Mouse (Mus musculus) left cerebral cortex, postnatal 10 days (tissue): ENCODE data around the gene Olfr1140. TPM values are rescaled to one million over a fixed set of nuclear protein-coding genes. Genes with fewer than 3 reads are reported as not detected.

Experiments used
- DNase-seq, 2 experiments: peaks; one replicate each; pipeline ENCODE4 v3.0.0; 2021 to 2022; ENCODE audit warnings: low spot score in 2 of 2, mixed read lengths in 1 of 2; ENCODE audit errors: extremely low spot score in 1 of 2
- intact Hi-C: fragments of 180-260 bp; cut with DNase I; formaldehyde crosslinking; loops from one replicate; pipeline ENCODE4 v1.15.1; 2025
- total RNA-seq, 2 experiments: library from RNA; stranded (reverse); gene quantifications; 2 replicates each; pipeline ENCODE4 v1.2.3; 2021

Olfr1140 gene
- not detected for total RNA-seq

DNA sequence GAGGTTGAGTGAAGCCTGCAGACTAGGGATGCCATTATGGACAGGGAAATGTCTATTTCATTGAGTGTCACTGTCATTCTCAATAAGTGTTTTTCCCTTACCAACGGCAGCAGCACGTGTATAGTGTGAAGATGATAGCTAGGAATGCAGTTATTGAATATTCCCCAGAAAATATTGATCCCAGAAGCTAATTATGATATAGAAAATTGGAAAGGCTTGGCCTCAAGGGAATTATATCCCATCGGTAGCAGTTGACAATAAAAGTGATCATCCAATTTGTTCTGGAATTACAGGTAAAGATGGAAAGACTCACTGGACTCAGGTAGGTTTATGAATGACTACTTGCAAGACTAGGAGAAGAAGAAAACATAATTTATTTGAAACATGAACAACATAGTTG is at the start of gene Olfr1140:
Gene Olfr1140 (plus strand): TSS at position 301 of the 400 bp plus-strand sequence.
- DNase-seq = no peak
- intact Hi-C loops = no loop called here

DNA sequence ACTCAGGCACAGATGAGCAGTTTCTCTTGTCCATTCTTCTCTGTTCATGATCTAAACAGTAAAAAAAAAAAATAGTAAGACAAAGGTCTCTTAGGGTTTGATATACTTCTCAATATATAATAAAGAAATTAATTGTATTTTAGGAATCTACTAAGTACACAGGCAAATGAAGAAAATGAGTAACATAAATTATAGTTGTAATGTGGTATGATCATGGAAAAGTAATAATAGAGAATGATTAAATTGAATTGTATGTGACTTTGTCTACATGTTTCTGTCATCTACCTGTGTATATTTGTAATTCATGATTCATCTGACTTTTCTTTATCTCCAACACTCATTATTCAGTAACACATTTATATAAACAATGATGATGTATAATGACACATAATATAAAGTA is 49.7 kb upstream of the Olfr1140 start, which contains the start of gene Olfr1136:
Gene Olfr1136 (minus strand): TSS at position 101 of the 400 bp plus-strand sequence.
- no peak for DNase-seq
- intact Hi-C loops = no loop called here

DNA sequence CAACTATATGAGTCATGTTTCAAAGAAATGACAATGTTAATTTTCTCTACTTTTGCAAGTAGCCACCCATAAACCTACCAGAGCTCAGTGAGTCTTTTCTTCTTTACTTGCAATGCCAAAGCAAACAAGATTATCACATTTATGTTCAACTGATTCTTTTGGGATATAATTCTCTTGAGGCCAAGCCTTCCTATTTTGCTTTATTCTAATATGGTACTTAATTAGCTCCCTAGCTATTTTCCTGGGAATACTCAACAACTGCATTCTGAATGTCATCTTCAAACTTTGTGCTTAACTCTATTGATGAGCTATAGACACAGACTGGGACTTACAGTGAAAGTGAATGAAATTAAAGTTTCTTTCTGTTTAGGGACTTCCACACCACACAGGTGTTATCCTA is 30.5 kb upstream of the Olfr1140 start, which contains the start of gene Olfr1137:
Gene Olfr1137 (minus strand): TSS at position 101 of the 400 bp plus-strand sequence.
- no peak for DNase-seq
- intact Hi-C loops = no loop called here

DNA sequence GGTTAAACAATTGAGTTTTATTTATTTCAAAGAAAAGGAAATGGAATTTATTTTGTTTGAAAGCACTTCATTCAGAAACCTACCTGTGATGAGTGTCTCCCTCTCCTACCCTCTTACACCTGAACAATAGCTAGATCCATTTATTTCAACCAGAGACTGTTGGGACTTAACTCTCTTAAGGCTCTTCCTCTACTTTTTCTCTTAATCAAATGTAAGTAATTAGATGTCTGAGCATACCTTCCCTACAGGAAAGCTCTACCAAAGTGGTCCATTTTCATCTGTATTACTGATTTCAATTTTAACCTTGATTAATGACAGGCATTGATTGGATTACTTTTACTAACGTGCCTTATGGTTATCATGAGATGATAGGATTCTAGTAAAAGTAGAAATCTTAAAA is 3.7 kb upstream of the Olfr1140 start, which contains the start of gene Olfr1138:
Gene Olfr1138 (minus strand): TSS at position 101 of the 400 bp plus-strand sequence.
- intact Hi-C loops = no loop called here
- no peak for DNase-seq

DNA sequence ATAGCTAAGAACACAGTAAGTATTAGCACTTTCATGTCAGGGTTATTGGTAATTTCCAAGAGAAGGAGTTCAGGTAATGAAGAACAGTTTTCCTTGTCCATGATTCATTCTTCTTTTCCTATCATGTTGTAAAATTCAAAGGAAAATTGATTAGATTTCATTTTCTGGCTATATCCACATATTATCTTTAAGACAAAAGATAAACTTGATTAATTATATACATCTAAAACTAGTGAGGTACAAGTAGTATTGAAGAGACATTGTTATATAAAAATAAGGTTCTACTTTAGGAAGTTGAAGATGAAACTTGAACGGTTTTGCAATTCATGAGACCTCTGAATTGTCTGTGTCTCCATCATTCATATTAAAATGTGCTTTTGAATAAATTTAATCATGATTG is 10.3 kb downstream of the Olfr1140 start, which contains the start of gene Olfr1141:
Gene Olfr1141 (minus strand): TSS at position 101 of the 400 bp plus-strand sequence.
- intact Hi-C loops = no loop called here

DNA sequence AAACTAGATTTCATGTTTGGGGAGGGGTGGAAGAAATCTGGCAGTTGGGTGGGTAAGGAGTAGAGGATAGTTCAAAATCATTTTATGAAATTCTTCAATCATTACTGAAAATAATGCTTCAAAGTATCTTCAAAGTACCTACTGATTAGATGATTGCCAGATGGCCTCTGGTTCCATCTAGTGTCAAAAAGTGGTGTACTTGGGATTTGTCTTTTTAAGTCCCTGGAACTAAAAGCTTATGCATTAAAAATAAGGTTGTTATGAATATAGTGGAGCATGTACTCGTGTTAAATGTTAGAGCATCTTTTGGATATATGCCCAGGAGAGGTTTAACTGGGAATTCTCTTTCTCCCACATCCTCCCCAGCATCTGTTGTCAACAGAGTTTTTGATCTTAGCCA is 32.6 kb downstream of the Olfr1140 start:
- no peak for DNase-seq

More for the DNA sequence above, 10.3 kb downstream of the Olfr1140 start, which contains the start of gene Olfr1141:
- no peak for DNase-seq

DNA sequence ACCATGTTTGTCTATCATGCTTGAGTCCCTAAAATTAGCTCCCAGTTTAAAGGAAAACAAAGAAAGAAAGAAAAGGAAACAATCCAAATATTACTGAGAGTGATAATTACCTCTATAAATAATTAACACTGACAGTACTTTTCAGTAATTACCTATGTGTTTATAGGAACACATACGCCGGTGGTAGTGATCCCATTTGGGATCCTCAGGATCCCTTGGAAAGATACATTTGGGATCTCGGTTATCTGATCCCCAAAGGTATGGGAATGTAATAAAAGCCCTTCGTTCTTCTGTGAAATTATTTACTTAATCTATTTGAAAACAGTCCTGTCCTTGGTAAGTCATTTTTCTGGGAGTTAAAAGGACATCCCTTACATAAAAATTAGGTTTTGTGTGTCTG is 35.6 kb downstream of the Olfr1140 start, which contains the start of gene Olfr152:
Gene Olfr152 (plus strand): TSS at position 301 of the 400 bp plus-strand sequence.
- intact Hi-C loops = no loop called here
- no peak for DNase-seq

More for the DNA sequence above, 32.6 kb downstream of the Olfr1140 start:
- intact Hi-C loops = no loop called here

Other genes with a start within 250 kb of the Olfr1140 start
- gene Pramel7, start 246.7 kb upstream of the Olfr1140 start, total RNA-seq = not detected
- gene Pramel6, start 237.2 kb upstream of the Olfr1140 start, total RNA-seq = not detected
- not detected for gene Olfr153, start 212.0 kb upstream of the Olfr1140 start, total RNA-seq
- not detected for gene Olfr1128, start 198.2 kb upstream of the Olfr1140 start, total RNA-seq
- not detected for gene Olfr1129, start 169.8 kb upstream of the Olfr1140 start, total RNA-seq
- not detected for gene Olfr1130, start 137.5 kb upstream of the Olfr1140 start, total RNA-seq
- gene Olfr1131, start 116.6 kb upstream of the Olfr1140 start, total RNA-seq = not detected
- not detected for gene Olfr1132, start 106.2 kb upstream of the Olfr1140 start, total RNA-seq
- gene Olfr1133, start 96.4 kb upstream of the Olfr1140 start, total RNA-seq = not detected
- not detected for gene Olfr1134, start 85.3 kb upstream of the Olfr1140 start, total RNA-seq
- not detected for gene Olfr1135, start 70.1 kb upstream of the Olfr1140 start, total RNA-seq
- gene Olfr1136, start 49.8 kb upstream of the Olfr1140 start, total RNA-seq = not detected
- not detected for gene Olfr1137, start 30.6 kb upstream of the Olfr1140 start, total RNA-seq
- gene Olfr1138, start 3.8 kb upstream of the Olfr1140 start, total RNA-seq = not detected
- gene Olfr1141, start 10.2 kb downstream of the Olfr1140 start, total RNA-seq = not detected
- not detected for gene Olfr152, start 35.7 kb downstream of the Olfr1140 start, total RNA-seq
- not detected for gene Olfr1143, start 56.8 kb downstream of the Olfr1140 start, total RNA-seq
- gene Olfr1145, start 66.1 kb downstream of the Olfr1140 start, total RNA-seq = not detected
- gene Olfr1148, start 86.8 kb downstream of the Olfr1140 start, total RNA-seq = not detected
- not detected for gene Olfr1150-ps1, start 100.2 kb downstream of the Olfr1140 start, total RNA-seq
- not detected for gene Olfr1151, start 112.1 kb downstream of the Olfr1140 start, total RNA-seq
- not detected for gene Olfr1152, start 122.7 kb downstream of the Olfr1140 start, total RNA-seq
- not detected for gene Olfr1153, start 151.2 kb downstream of the Olfr1140 start, total RNA-seq
- gene Olfr1154, start 161.4 kb downstream of the Olfr1140 start, total RNA-seq = not detected
- gene Olfr1155, start 201.4 kb downstream of the Olfr1140 start, total RNA-seq = not detected
- not detected for gene Olfr1156, start 209.3 kb downstream of the Olfr1140 start, total RNA-seq
- gene Olfr1157, start 224.5 kb downstream of the Olfr1140 start, total RNA-seq = not detected
- not detected for gene Olfr74, start 230.9 kb downstream of the Olfr1140 start, total RNA-seq
- not detected for gene Olfr1158, start 246.4 kb downstream of the Olfr1140 start, total RNA-seq